Mouse (Mus musculus) forebrain, embryonic 15.5 days (tissue): ENCODE results near the gene Sfi1. TPM values are rescaled to one million over a fixed set of nuclear protein-coding genes. Genes with fewer than 3 reads are reported as not detected.
"Not testable (repeated sequence)": the region's sequence is repeated elsewhere in the genome, so short reads cannot be mapped to it uniquely, and the experiment has no call there.

Experiments used
- ATAC-seq: fragments of 200-750 bp; cut with Nextera tagmentation; replicated peaks from 2 replicates; pipeline ENCODE4 v1.8.0; 2017; ENCODE audit warnings: mild to moderate bottlenecking, moderate TSS enrichment, moderate library complexity
- H3K27ac ChIP-seq: fragments of 300-500 bp; sonication (generic); replicated peaks from 2 replicates; pipeline ENCODE4 v1.5.1; 2015; ENCODE audit warnings: mild to moderate bottlenecking, inconsistent platforms
- H3K27me3 ChIP-seq: fragments of 300-500 bp; sonication (generic); 2 replicates; pipeline ENCODE4 v1.6.1; 2015; ENCODE audit warnings: inconsistent platforms
- H3K36me3 ChIP-seq: fragments of 300-500 bp; sonication (generic); 2 replicates; pipeline ENCODE4 v1.6.1; 2015; ENCODE audit warnings: mild to moderate bottlenecking, inconsistent platforms
- H3K4me1 ChIP-seq: fragments of 300-500 bp; sonication (generic); 2 replicates; pipeline ENCODE4 v1.6.1; 2015; ENCODE audit warnings: inconsistent platforms
- H3K4me2 ChIP-seq: fragments of 300-500 bp; sonication (generic); replicated peaks from 2 replicates; pipeline ENCODE4 v1.6.1; 2015; ENCODE audit warnings: mild to moderate bottlenecking, inconsistent platforms
- H3K4me3 ChIP-seq: fragments of 300-500 bp; sonication (generic); 2 replicates; pipeline ENCODE4 v1.5.1; 2015; ENCODE audit warnings: mild to moderate bottlenecking, inconsistent platforms
- H3K9ac ChIP-seq: fragments of 300-500 bp; sonication (generic); replicated peaks from 2 replicates; pipeline ENCODE4 v1.6.1; 2015; ENCODE audit warnings: mild to moderate bottlenecking, inconsistent platforms
- H3K9me3 ChIP-seq: fragments of 300-500 bp; sonication (generic); 2 replicates; pipeline ENCODE4 v1.6.1; 2016; ENCODE audit warnings: inconsistent platforms
- WGBS: fragments of 180-500 bp; shearing (Covaris S2); methylation state at CpG from one replicate; pipeline ENCODE4 v1.1.7; 2015; ENCODE audit warnings: mixed read lengths; 5-methylcytosine and 5-hydroxymethylcytosine counted together
- polyA plus RNA-seq: library from polyadenylated mRNA; unstranded; fragments of >200 nt; fragmentation: Nextera tagmentation; extraction: Ambion mirVana; gene quantifications from 2 replicates; pipeline ENCODE4 v1.2.1, GENCODE M21; 2015

Sfi1 gene
- polyA plus RNA-seq, 1 experiment from 2014 or later, result 16.2 TPM

GRCm38 (mm10) chr11:3153666-3154397, 39.4 kb downstream of the Sfi1 start:
- H3K36me3 ChIP-seq, H3K4me3 ChIP-seq, H3K27me3 ChIP-seq, H3K9ac ChIP-seq, H3K4me1 ChIP-seq, H3K27ac ChIP-seq, H3K4me2 ChIP-seq: not testable (repeated sequence)
- H3K9me3 ChIP-seq, result peaks cover 15% of the 10 kb centered on the region
- WGBS, result 83% methylated on average over 1 of the region's 1 CpGs
- peak; percentile 30 for ATAC-seq

GRCm38 (mm10) chr11:3151358-3151757, 41.9 kb downstream of the Sfi1 start:
- H3K4me1 ChIP-seq, H3K9ac ChIP-seq, H3K36me3 ChIP-seq, H3K27ac ChIP-seq, ATAC-seq, H3K4me2 ChIP-seq, H3K4me3 ChIP-seq, H3K27me3 ChIP-seq: not testable (repeated sequence)
- 92% methylated on average over 4 of the region's 4 CpGs for WGBS
- peaks cover 11% of the 10 kb centered on the region for H3K9me3 ChIP-seq

GRCm38 (mm10) chr11:3150677-3151003, 42.6 kb downstream of the Sfi1 start:
- H3K4me3 ChIP-seq, ATAC-seq, H3K4me1 ChIP-seq, H3K9ac ChIP-seq, H3K27me3 ChIP-seq, H3K36me3 ChIP-seq, H3K27ac ChIP-seq, H3K4me2 ChIP-seq: not testable (repeated sequence)
- WGBS, result 97% methylated on average over 12 of the region's 12 CpGs
- H3K9me3 ChIP-seq, result peaks cover 11% of the 10 kb centered on the region

GRCm38 (mm10) chr11:3150003-3150676, 43.1 kb downstream of the Sfi1 start:
- 0 out of 2 replicates have a peak, but pooled peaks have one; percentile 11 for ATAC-seq
- WGBS, result 96% methylated on average over 24 of the region's 24 CpGs

GRCm38 (mm10) chr11:3149471-3149870, 43.8 kb downstream of the Sfi1 start:
- H3K4me1 ChIP-seq, H3K27ac ChIP-seq, H3K4me2 ChIP-seq, H3K36me3 ChIP-seq, H3K4me3 ChIP-seq, H3K27me3 ChIP-seq, ATAC-seq, H3K9ac ChIP-seq: not testable (repeated sequence)
- peaks cover 11% of the 10 kb centered on the region for H3K9me3 ChIP-seq
- 98% methylated on average over 4 of the region's 4 CpGs for WGBS

More at GRCm38 (mm10) chr11:3150003-3150676, 43.1 kb downstream of the Sfi1 start:
- peaks cover 11% of the 10 kb centered on the region for H3K9me3 ChIP-seq
- not testable (repeated sequence) for H3K27ac ChIP-seq, H3K9ac ChIP-seq, H3K4me2 ChIP-seq, H3K36me3 ChIP-seq, H3K4me1 ChIP-seq, H3K4me3 ChIP-seq, H3K27me3 ChIP-seq

GRCm38 (mm10) chr11:3146806-3147205, 46.5 kb downstream of the Sfi1 start:
- not testable (repeated sequence) for H3K4me3 ChIP-seq, H3K4me1 ChIP-seq, ATAC-seq, H3K36me3 ChIP-seq, H3K4me2 ChIP-seq, H3K9me3 ChIP-seq, H3K27me3 ChIP-seq, H3K27ac ChIP-seq, H3K9ac ChIP-seq
- WGBS, result 87% methylated on average over 2 of the region's 2 CpGs

- not testable (repeated sequence) for H3K4me1 ChIP-seq, H3K4me2 ChIP-seq, H3K27me3 ChIP-seq, H3K36me3 ChIP-seq, H3K4me3 ChIP-seq, ATAC-seq, H3K27ac ChIP-seq, H3K9ac ChIP-seq, H3K9me3 ChIP-seq
- WGBS, result 80% methylated on average over 9 of the region's 9 CpGs
Measured at GRCm38 (mm10) chr11:3145359-3146165, 47.7 kb downstream of the Sfi1 start.

- H3K9ac ChIP-seq, H3K4me1 ChIP-seq, H3K9me3 ChIP-seq, H3K4me2 ChIP-seq, ATAC-seq, H3K36me3 ChIP-seq, H3K27ac ChIP-seq, H3K4me3 ChIP-seq, H3K27me3 ChIP-seq: not testable (repeated sequence)
- 80% methylated on average over 3 of the region's 3 CpGs for WGBS
Measured at GRCm38 (mm10) chr11:3143984-3144383, 49.3 kb downstream of the Sfi1 start.

- H3K4me2 ChIP-seq, H3K27me3 ChIP-seq, H3K4me3 ChIP-seq, H3K27ac ChIP-seq, H3K4me1 ChIP-seq, H3K36me3 ChIP-seq, H3K9ac ChIP-seq: not testable (repeated sequence)
- peaks cover 17% of the 10 kb centered on the region for H3K9me3 ChIP-seq
- ATAC-seq, result peak; percentile 66
- 88% methylated on average over 4 of the region's 5 CpGs for WGBS
Measured at GRCm38 (mm10) chr11:3142413-3142812, 50.9 kb downstream of the Sfi1 start.

GRCm38 (mm10) chr11:3140967-3141535, 52.2 kb downstream of the Sfi1 start:
- H3K4me3 ChIP-seq, H3K9ac ChIP-seq, H3K27me3 ChIP-seq, H3K36me3 ChIP-seq, H3K4me1 ChIP-seq, H3K27ac ChIP-seq, H3K4me2 ChIP-seq: not testable (repeated sequence)
- peak; percentile 0; the same call in 1 of the 2 replicates for ATAC-seq
- peaks cover 21% of the 10 kb centered on the region for H3K9me3 ChIP-seq

GRCm38 (mm10) chr11:3138323-3138722, 54.9 kb downstream of the Sfi1 start:
- H3K27me3 ChIP-seq, H3K4me3 ChIP-seq, ATAC-seq, H3K4me1 ChIP-seq, H3K27ac ChIP-seq, H3K4me2 ChIP-seq, H3K36me3 ChIP-seq, H3K9ac ChIP-seq: not testable (repeated sequence)
- peaks cover 23% of the 10 kb centered on the region for H3K9me3 ChIP-seq
- WGBS, result 85% methylated on average over 2 of the region's 2 CpGs

- not testable (repeated sequence) for H3K36me3 ChIP-seq, H3K4me1 ChIP-seq, H3K27me3 ChIP-seq, H3K4me3 ChIP-seq, H3K9ac ChIP-seq, H3K4me2 ChIP-seq, H3K27ac ChIP-seq
- WGBS, result 94% methylated on average over 4 of the region's 4 CpGs
- peaks cover 21% of the 10 kb centered on the region for H3K9me3 ChIP-seq
- peak; percentile 15; the same call in 1 of the 2 replicates for ATAC-seq
Measured at GRCm38 (mm10) chr11:3137279-3137678, 56.0 kb downstream of the Sfi1 start.
